7 mouse cellular contexts compared by ENCODE assay signal in genomic region chr6:114041097-114041910, GRCm38 (mm10). TPM values are rescaled to one million over a fixed set of nuclear protein-coding genes. Genes with fewer than 3 reads are reported as not detected.
A peak's percentile ranks its signal among the peaks of the same experiment; 100 is the strongest.
DNase-seq lines count a peak whose midpoint lies in the region; ATAC-seq and TF ChIP-seq lines count a peak whose summit lies in the region.

No protein-coding gene starts in this region.

- 3% methylated on average over 38 of the region's 39 CpGs for WGBS in embryonic facial prominence, embryonic 13.5 days
- WGBS in intestine, embryonic 16.5 days = 2% methylated on average over 37 of the region's 39 CpGs
- WGBS in limb, embryonic 14.5 days = 4% methylated on average over 24 of the region's 39 CpGs

- H3K27ac ChIP-seq in embryonic facial prominence, embryonic 13.5 days = no peak overlapping the region
- H3K27ac ChIP-seq in intestine, embryonic 16.5 days (ENCODE audit: low read length) = no peak overlapping the region
- no peak overlapping the region for H3K27ac ChIP-seq in limb, embryonic 14.5 days (replicated peaks; ENCODE audit: low read depth, low read length)

- H3K9me3 ChIP-seq in embryonic facial prominence, embryonic 13.5 days = no peaks in the 10 kb centered on the region
- no peaks in the 10 kb centered on the region for H3K9me3 ChIP-seq in intestine, embryonic 16.5 days (ENCODE audit: control insufficient read depth, low read length)
- no peaks in the 10 kb centered on the region for H3K9me3 ChIP-seq in limb, embryonic 14.5 days (ENCODE audit: control insufficient read depth, low read length)

- peak overlapping the region; percentile 52 for H3K9ac ChIP-seq in embryonic facial prominence, embryonic 13.5 days
- no peak overlapping the region for H3K9ac ChIP-seq in intestine, embryonic 16.5 days (ENCODE audit: low read depth, low read length)
- no peak overlapping the region for H3K9ac ChIP-seq in limb, embryonic 14.5 days (ENCODE audit: low read depth, low read length, severe bottlenecking)

- ATAC-seq in embryonic facial prominence, embryonic 13.5 days (ENCODE audit: insufficient number of reproducible peaks, insufficient read depth, low FRiP score, low TSS enrichment, low read depth) = no peak
- no peak for ATAC-seq in intestine, embryonic 16.5 days
- no peak for ATAC-seq in limb, embryonic 14.5 days (ENCODE audit: low FRiP score, low read depth)

- peak; percentile 32 for DNase-seq in Muller cell, postnatal 12 days (ENCODE audit: inconsistent ontology term)
- peak; percentile 24 for DNase-seq in adrenal gland, postnatal 10 days
- DNase-seq in limb, embryonic 14.5 days (ENCODE audit: low spot score) = no peak
- peak; percentile 41 for DNase-seq in right cerebral cortex, postnatal 4 days
- DNase-seq in testis, postnatal 10 days (ENCODE audit: low spot score) = no peak

- peaks cover 78% of the 10 kb centered on the region for H3K27me3 ChIP-seq in embryonic facial prominence, embryonic 13.5 days
- H3K27me3 ChIP-seq in intestine, embryonic 16.5 days (replicated peaks; ENCODE audit: control insufficient read depth, insufficient read depth, low read length) = peaks cover 43% of the 10 kb centered on the region
- H3K27me3 ChIP-seq in limb, embryonic 14.5 days (ENCODE audit: control insufficient read depth, insufficient read depth, low read length) = peaks cover 54% of the 10 kb centered on the region

- no peaks in the 10 kb centered on the region for H3K36me3 ChIP-seq in embryonic facial prominence, embryonic 13.5 days
- H3K36me3 ChIP-seq in intestine, embryonic 16.5 days (ENCODE audit: control insufficient read depth, insufficient read depth, low read length) = no peaks in the 10 kb centered on the region
- H3K36me3 ChIP-seq in limb, embryonic 14.5 days (ENCODE audit: control insufficient read depth, insufficient read depth, low read length) = no peaks in the 10 kb centered on the region

- H3K4me1 ChIP-seq in embryonic facial prominence, embryonic 13.5 days = 0 out of 2 replicates have a peak, but pooled peaks cover 6% of the 10 kb centered on the region
- H3K4me1 ChIP-seq in intestine, embryonic 16.5 days (ENCODE audit: control insufficient read depth, insufficient read depth, low read length) = no peaks in the 10 kb centered on the region
- no peaks in the 10 kb centered on the region for H3K4me1 ChIP-seq in limb, embryonic 14.5 days (ENCODE audit: control insufficient read depth, insufficient read depth, low read length)

- H3K4me2 ChIP-seq in embryonic facial prominence, embryonic 13.5 days = peak overlapping the region; percentile 90
- peak overlapping the region; percentile 72 for H3K4me2 ChIP-seq in intestine, embryonic 16.5 days (ENCODE audit: low read depth, low read length)
- peak overlapping the region; percentile 60 for H3K4me2 ChIP-seq in limb, embryonic 14.5 days (replicated peaks; ENCODE audit: low read depth, low read length, severe bottlenecking)

- TF ChIP-seq POLR2A in limb, embryonic 14.5 days (IDR thresholded peaks at IDR 0.05; ENCODE audit: borderline replicate concordance, extremely low read depth, insufficient read depth, insufficient read length) = no peak

- peak overlapping the region; percentile 51 for H3K4me3 ChIP-seq in embryonic facial prominence, embryonic 13.5 days
- H3K4me3 ChIP-seq in intestine, embryonic 16.5 days (ENCODE audit: low read length) = peak overlapping the region; percentile 44
- peak overlapping the region; percentile 36 for H3K4me3 ChIP-seq in limb, embryonic 14.5 days (replicated peaks; ENCODE audit: low read length)

RNA-seq across cellular contexts. Expression of gene Atp2b2, which starts 1.1 kb away (rescaled TPM):
- total RNA-seq in adrenal gland, postnatal 10 days (2021) = 1 to 10 TPM; 3.9 to 5.8 TPM
- 0.25 and 0.28 TPM in 2 replicates for polyA plus RNA-seq in embryonic facial prominence, embryonic 13.5 days (2015; fragmentation: Nextera tagmentation; extraction: Ambion mirVana)
- 0.77 and 0.78 TPM in 2 replicates for polyA plus RNA-seq in intestine, embryonic 16.5 days (2015; fragmentation: Nextera tagmentation; extraction: Ambion mirVana)
- 0.08 and 0.09 TPM in 2 replicates for polyA plus RNA-seq in limb, embryonic 14.5 days (2012; rRNA removed)
- 0.11 TPM in 1 of 2 replicates, not detected in the other for polyA plus RNA-seq in limb, embryonic 14.5 days (2014; fragmentation: Nextera tagmentation; extraction: Ambion mirVana)

Comparison
In these comparisons a context has a peak if more than half of its experiments do, and no peak if none do; other contexts are left out.
1. DNase-seq: peak in Muller cell, postnatal 12 days (single experiment), adrenal gland, postnatal 10 days (single experiment) and right cerebral cortex, postnatal 4 days (single experiment); none in limb, embryonic 14.5 days (single experiment) and testis, postnatal 10 days (single experiment).
2. Peak in every context shown above with its lines, with median percentiles within 50 percentile points of each other: H3K4me2 ChIP-seq and H3K4me3 ChIP-seq.